Mouse (Mus musculus) testis, adult 2 months (tissue): ENCODE measurements around the gene Sdr9c7.
"Not testable (repeated sequence)": the region's sequence is repeated elsewhere in the genome, so short reads cannot be mapped to it uniquely, and the experiment has no call there.

Experiments used
- CTCF ChIP-seq: fragments of 200-500 bp; IDR thresholded peaks from 2 replicates; pipeline ENCODE4 v1.5.1; 2012; ENCODE audit warnings: low read depth, mild to moderate bottlenecking, inconsistent platforms, low read length, moderate library complexity; ENCODE audit not compliant: control insufficient read depth, insufficient read depth, insufficient replicate concordance
- POLR2A ChIP-seq: fragments of 200-500 bp; IDR thresholded peaks from 2 replicates; pipeline ENCODE4 v1.6.1; 2012; ENCODE audit warnings: low read depth, mild to moderate bottlenecking, inconsistent platforms, low read length, moderate library complexity; ENCODE audit not compliant: control insufficient read depth

GRCm38 (mm10) chr10:127893163-127894022 lies 4.9 kb upstream of the Sdr9c7 start:
- not testable (repeated sequence) for TF ChIP-seq CTCF, POLR2A
